Mouse (Mus musculus) spleen, postnatal 10 days (tissue): ENCODE measurements around the gene Hdac5.
A peak's percentile ranks its signal among the peaks of the same experiment; 100 is the strongest.

Experiments
- DNase-seq, 2 experiments: peaks; one replicate each; pipeline ENCODE4 v3.0.0; 2021 to 2022; ENCODE audit warnings: low spot score in 2 of 2

Gene Hdac5

DNA sequence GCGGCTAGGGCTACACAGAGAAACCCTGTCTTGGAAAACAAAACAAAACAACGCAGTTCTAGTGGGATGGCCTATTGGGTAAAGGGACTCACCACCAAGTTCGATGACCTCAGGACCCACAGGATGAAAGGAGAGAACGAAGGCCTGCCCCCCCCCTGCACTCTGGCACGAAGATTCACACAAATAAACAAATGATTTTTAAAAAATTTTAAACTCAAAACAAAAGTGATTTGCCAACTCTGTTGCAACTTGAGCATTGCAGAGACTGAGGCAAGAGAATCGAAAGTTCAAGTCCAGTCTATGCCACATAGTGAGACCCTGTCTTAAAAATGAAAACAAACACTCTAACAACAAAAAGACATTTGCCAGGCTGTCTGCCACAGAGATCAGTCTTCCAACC lies 10.7 kb upstream of the Hdac5 start:
- DNase-seq: no peak

DNA sequence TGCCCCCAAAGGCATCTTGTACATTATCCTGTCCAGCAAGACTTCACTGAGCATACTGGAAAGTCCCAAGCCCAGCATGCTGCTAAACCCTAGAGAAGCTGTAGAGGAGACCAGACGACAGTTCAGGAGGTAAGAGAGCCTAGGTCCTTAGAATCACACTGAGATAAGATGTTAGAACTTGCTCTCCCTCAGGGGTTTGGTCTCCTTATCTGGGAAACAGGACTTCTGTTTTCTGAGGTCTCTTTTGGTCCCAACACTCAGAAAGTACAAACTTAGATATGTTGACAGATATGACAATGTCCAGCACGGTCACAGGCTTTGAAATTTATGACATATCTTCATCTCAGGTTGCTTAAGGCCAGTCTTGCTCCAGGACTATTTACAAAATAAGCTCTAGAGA lies 6.1 kb upstream of the Hdac5 start:
- DNase-seq: no peak

DNA sequence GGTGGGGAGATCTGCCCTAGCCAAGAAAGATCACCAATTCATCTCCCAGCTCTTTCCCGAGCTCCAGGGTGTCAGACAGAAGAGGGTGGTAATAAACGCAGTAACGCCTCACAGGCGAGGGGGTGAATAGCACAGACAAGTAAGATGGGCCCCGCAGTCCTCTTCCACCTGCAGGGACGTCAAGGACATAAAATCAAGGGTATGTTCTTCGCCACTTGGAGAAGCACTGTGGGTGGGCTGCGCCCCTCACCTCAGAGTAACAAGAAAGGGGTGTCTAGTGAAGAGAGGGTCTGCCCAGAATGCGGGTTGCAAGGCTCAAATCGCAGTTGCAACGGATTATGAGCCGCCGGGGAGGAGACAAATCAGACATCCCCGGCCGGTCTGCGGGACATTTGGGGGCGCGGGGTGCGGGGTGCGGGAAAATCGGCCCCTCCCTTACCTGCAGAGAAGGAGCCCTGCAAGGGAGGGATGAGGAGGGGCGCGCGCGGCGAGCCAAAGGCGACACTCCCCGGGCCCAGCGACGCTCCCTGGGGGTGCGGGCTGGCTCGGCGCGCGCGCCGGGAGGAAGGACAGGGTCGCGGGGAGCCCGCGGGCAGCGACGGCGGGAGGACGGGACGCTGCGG lies 524 bp downstream of the Hdac5 start:
- peak; percentile 38 to 48 for DNase-seq

DNA sequence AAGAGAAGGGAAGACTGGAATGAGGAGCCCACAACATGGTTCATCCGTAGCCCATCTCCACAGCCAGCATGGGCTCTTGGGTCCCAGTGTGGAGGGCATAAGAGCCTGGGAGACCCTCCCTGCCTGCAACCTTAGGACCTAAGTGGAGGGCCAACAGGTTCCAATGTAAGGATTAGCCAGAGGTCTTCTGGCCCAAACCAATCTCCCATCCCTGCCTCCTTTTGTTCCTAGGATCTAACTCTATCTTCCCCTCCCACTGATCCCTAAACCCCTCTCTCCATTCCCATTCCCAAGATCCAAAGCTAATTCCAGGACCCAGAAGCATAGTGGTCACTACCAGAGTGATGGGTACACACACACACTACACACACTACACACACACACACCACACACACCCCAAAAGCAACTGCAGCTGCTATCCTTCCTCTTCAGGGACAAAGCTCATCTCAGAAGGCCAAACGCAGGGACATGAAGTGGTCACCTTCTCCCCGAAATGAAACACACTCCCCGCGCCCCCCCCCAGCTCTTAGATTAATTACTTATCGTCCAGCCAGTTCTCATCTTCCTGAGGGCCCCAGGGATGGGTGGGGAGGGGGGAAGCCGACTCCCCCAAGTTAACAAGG lies 1.2 kb downstream of the Hdac5 start:
- no peak for DNase-seq

DNA sequence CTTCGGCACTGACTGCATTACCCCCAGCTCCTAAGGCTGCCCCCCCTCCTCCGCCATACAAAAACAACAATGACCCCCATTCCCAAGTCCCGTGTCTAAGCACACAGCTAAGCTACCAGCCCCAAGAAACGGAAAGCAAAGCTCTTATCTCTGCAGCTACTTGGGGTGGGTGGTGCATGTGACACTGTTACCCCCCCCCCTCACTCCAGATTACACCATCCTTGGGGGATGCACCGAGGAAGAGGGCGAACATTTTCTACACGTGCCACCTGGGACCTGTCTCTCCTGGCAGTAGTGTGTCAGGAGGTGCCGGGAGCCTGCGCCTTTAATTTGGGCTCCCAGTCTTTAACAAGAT lies 1.8 kb downstream of the Hdac5 start:
- no peak for DNase-seq

DNA sequence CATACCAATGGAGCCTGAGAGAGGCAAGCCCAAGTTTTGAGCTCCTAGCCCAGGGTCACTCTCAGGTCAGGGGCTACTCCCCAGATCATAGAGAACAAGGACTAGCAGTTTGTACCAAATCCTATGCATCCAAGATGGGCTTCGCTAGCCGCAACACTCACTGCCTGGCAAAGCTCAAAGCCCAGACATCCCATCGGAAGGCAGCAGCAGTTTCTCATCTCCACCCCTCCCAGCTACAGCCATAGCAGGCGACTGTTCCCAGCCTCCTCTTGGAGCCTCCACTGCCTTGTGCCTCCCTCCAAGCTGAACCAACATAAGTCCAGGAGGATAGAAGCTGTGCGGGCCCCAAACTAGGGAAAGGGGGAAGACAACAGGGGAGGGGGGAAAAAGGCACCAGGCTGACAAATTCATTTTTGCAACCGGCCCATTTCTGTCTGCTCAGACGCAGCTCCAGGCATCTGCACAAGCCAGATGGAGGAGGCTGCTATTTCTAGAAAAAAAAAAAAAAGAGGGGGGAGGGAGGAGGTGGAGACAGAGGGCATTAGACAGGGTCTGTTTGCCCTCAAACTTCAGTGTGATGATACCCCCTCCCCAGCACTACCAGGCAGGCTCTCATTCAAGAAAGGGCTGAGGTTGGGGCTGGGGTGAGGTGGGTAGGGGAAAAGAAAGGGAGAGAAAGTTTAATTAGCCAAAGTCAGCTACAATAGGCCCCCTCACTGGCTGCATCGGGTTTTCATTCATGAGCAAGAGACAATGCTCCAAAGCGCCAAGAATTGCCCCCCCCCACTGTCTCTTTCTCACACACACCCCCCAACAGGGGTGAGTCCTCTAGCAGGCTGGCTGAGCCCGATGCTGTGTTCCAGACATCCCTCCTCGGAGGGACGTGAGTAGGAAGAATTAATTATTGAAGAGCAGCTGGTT lies 2.4 kb downstream of the Hdac5 start:
- DNase-seq: no peak

DNA sequence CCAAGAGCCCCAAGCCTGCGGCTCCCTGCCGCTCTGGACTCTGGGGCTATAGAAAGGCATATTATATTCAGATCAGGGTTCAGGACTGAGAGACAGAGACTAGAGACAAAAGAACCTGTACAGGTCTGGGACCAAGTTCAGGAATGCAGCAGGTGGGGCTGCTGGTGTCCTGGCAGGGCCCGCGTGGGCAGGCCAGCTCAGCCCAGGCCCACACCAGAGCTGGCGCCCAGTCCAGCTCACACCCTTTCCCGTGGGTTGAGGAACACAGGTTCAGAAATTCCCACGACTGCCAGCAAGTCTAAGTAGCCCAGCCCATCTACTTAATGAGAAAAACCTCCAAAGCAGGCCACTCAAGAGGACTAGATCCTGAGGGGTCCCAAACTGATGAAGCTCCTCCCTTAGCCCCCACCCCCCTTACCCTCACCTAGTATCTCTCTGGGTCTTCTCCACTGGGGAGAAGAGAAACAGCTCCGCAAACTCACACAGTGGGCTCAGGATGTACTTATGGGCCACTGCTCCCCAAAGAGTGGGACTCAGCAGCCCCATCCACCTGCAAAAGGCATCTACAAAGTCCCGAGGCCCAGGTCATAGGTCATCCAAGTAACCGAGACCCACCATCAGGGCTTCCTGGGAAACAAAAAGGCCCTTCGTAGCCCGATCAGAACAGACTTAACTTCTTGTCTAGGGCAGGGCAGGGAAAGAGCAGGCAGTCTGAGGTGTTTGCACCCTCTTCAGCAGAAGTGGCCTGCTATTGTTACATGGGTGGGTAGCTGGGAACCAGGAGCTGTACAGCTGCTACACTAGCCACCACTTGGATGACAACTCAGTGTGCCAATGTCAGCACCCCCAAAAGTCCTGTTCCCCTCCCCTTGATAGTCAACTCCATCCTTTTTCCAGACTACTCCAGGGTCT lies 3.6 kb downstream of the Hdac5 start:
- no peak for DNase-seq

DNA sequence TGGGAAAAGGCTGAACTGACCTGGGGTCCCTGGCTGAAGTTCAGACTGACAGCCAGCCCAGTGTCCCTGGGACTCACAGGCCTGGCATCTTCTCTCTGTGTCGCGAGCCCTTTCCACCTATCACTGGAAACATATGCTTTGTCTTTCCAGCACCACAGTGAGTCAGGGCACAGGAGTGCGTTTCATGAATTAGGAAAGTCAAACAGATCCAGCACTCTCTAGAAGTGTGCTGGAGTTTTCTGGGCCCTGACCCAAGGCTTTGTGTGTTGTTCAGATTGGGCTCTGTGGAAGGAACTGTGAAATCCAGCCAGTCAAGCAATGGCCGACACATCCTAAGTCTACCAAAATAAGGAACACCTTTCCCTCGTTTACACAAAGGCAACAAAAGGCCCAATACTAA lies 4.7 kb downstream of the Hdac5 start:
- DNase-seq: no peak

DNA sequence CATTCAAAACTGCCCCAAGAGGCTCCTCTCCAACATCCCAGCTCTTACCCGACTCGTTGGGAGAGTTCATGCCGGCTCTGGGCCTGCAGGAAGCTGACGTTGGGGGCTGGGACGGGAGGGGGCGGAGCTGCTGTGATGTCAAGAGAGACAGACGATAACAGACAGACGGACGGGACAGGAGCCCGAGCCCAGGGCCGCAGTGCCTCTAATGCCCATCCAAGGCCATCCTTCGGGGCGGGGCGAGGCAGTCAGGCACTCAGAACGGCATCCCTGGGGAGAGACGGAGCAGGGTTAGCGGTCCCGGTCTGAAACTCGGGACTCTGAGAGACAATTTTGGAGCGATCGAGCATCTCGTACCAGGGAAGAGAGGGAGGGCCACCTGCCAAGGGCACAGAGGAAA lies 5.3 kb downstream of the Hdac5 start:
- DNase-seq: no peak

DNA sequence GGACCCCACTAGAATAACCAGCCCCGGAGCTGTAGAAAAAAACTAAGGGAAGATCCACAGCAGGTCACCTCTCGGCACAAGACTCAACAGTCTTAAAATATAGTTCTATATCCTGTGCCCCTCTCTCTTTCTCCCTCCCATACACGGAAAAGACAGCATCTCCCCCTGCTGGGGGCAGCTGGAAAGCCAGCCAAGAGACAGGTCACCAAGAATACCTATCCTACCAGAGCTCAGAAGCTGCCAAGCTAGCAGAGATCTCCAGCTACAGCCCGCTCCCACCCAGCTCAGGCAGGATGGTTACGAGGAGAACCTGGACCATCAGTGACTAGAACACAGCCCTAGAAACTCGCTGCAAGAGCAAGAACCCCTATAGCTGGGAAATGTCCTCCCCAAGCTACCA lies 6.8 kb downstream of the Hdac5 start:
- peak; percentile 51 to 79 for DNase-seq

DNA sequence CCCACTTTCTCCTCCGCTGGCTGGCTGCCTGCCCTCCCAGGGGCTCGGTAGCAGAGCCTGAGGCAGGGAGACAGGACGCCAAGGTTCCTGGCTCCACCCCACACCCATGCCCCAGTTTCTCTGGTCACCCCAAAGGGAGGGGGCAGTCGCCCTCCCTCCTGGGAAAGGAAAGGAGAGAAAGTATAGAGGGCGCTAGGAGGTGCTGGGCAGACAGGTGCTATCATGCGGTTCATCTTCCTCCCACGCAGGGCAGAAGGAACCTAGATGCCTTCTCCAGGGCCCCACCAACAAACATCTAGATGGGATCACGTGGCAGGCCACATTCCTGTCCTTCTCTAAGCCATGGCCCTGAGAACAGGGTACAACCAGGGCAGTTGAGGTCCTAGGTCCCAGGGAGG lies 8.0 kb downstream of the Hdac5 start:
- no peak for DNase-seq

DNA sequence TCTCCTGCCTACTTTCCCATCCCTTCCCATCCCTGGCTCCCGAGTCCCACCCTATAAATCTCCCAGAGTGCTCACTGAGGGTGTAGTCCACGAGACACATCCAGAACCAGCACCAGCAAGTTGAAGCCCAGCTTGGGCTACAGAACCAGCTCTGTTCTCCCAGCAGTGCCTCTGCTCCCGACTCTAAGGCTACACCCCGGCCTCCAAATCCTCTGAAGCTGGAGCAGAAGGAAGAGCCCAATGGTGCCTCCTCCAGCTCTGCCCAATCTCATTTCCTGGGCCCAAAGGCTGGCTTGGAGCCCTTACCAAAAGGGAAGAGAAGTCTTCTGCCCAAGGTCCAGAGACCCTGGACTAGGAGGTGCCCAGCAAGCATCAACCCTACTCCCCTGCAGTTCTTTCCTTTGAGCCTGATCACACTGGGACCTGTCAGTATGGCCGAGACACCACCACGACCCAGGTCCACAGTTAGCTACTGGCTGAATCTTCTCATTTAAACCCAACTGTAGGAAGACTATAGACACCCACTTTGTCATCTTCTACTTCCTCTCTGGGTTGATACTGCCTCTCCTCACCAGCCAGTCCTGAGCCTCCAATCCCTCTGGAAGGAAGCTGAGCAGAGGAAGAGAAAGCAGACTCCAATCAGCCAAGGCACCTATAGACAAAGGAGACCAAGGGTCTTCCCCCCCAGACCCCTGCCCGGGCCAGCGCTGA lies 8.6 kb downstream of the Hdac5 start:
- no peak for DNase-seq

DNA sequence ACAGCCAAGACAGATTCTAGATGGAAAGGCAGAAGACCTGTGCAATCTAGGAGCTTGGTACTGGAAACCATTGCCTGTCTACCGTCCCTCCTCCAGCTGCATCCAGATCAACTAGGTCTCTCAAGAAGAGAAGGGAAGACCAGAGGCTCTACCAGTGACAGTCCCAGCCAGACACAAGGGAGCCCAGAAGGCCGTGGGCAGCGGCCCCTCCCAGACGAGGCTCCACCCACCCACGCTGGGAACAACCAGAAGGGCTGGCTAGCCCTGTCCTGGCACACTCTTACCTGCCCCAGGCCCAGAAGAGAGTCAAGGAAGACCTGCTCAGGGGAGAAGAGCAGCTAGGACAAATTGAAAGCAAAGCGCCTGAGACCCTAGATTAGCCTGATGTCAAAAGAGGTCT lies 9.5 kb downstream of the Hdac5 start:
- DNase-seq: no peak

DNA sequence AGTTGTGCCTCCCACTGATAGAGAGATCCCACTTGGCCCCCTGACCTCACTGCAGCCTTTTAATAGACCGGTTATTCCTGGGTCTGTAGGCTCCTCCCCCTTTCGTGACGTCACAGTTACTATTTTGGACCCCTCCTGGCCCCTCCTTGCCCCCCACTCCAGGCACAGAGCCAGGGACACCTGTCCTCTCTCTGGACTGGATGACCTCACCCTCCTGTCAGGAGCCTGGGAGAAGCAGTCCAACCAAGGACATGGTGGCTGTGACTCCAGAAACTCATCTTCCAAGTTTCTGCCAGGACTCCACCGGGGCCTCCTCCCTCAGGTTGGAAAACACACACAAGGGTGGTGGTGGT lies 10.0 kb downstream of the Hdac5 start:
- DNase-seq: no peak

DNA sequence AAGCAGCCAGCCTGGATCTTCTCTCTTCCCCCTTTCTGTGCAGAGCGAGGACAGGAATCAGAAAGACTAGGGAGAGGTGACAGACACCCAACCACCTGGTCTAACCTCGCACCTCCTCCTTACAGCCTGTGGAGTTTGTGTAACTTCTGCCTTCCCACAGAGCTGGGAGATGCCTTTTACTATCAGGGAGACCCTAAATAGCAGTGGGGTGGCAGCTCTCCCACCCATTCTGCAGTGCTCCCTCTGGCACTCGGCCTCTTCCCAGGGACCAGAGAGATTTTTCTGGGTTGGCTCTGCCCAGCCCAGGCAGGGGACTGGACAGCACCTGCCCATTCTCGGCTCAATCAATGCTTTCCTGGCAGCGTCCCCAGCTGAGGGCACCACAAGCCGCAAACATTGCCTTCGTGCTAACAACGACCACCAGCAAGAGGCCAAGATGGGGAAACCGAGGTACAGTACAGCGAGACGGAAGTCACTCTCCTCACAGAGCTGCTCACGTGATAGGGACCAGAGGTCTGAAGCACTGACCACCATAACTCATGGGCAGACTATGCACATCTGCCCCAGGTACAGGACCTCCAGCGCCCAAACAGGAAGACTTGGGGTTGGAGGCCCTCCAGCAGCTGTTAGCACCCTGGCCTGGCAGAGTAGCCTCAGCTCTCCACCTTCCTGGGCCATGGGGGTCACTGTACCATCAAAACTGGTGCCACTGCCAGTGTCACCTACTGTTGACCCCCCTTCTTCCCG lies 10.5 kb downstream of the Hdac5 start:
- no peak for DNase-seq

DNA sequence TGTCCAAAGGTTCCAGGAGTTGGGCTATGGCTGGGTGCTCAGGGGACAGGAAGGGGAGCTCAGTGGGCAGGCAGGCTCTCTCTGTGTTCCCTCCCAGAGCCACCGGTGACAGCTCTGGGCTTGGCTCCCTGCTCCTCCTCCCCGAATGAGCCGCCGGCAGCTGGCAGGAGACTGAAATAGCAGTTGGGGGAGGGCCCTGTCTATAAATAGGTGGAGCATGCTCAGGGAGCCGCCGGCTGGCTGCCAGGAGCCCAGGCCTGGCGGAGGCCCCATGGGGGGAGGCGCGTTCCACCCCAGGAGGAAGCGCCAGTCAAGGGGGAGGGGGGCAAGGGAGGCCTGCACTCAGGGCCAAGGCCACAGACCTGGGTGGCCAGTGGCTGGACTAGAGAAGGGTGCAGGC lies 11.2 kb downstream of the Hdac5 start:
- peak; percentile 47 to 80 for DNase-seq

DNA sequence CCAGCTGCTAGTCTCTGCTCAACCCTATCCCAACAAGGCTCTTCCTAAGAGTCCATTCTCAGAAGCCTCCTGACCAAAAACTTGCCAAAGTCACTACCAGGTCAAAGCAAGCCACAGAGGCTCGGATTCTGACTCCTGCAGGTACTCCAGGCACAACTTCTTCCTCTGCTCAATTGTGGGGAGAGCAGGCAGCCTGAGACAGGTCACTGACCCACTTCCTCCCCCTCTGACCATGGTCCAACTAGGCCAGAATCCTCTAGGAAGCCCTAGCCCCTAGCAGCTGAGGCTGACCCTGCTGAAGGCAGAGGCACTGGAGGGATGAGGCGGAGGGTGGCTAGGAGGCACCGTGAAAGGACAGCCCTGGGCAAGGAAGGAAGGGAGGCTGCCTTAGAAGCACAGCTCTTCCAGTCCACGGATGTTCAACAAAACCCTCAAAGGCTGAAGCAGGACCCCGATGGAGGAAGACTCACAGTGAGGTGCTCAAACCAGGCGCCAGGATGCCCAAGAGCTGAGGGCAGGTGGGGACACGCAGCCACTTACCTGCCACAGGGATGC lies 12.0 kb downstream of the Hdac5 start:
- DNase-seq: no peak

DNA sequence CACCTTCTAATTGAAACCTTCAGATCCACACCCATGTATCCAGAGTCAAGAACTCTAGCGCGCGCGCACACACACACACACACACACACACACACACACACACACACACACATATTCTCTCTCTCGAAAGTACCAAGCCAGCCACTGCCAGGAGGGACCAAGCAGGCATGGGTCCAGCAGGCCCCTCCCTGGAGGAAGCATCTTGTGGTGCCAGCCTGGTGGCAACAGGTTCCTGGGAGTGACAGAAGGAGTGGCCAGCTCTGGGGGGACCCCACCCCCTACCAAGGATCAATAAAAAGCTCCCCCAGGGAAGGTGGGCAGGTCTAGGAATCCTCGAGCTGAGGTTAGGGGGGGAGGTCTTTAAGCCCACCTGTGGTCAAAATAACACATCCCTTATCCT lies 12.6 kb downstream of the Hdac5 start:
- no peak for DNase-seq

DNA sequence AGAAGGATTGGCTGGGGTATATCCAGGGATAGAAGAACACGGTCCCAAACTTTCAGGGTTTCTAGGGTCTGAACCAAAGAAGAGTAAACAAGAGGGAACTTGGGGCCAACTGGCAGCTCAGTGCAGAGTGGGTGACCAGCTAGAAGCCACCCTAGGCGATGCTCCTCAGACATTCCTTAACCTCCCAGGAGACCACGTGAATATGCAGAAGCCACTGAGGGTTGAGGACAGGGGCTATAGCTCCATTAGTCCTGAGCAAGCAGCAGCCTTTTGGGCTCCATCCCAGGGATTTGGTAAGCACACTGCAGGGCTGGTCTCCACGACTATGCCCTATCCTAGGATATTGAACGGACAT lies 13.1 kb downstream of the Hdac5 start:
- no peak for DNase-seq

DNA sequence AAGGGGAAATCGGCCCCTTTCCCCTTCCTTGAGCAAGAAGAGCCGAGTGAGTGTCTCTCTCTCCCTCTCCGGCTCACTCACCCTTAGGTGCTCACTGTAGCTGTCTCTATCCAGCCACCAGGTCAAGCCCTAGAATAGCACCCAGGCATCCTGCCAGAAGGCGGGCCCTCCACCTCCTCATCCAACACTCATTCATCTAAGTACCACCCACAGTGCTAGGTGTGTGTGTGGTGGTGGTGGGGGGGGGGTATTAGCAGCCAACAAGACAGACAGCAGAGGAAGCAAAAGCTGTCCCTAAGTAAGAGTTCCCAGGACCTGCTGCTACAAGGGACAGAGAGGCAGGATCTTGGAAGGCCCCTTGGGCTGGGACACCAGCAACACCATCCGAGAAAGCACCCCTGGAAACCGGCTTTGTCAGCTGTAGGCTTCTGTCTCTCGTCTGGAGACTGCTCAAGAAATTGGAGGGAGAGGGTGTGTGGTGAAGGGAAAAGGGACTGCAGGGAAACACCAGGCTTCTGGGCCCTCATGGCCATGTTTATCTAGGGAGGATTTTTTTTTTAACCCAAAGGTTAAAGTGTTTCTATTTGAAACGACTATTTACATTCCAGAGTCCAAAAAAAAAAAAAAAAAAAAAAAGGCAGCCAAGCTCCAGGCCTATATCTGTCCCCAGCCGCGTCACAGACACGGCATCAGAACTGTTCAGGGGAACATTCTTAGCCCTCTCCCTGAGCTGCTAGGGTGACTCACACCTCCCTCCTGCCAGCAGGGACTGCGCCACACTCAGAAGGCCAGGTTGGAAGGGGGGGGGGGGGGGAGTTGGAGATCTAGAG lies 13.7 kb downstream of the Hdac5 start:
- no peak for DNase-seq
